Mouse (Mus musculus) embryo, embryonic 9.5 days (tissue): ENCODE measurements around the gene Islr.

Experiments
- DNase-seq: peaks from one replicate; pipeline ENCODE4 v3.0.0-alpha.2; 2017; ENCODE audit errors: extremely low spot score

The Islr gene

GRCm38 (mm10) chr9:58153095-58153494, 51.0 kb downstream of the Islr start:
- DNase-seq: no peak

DNA sequence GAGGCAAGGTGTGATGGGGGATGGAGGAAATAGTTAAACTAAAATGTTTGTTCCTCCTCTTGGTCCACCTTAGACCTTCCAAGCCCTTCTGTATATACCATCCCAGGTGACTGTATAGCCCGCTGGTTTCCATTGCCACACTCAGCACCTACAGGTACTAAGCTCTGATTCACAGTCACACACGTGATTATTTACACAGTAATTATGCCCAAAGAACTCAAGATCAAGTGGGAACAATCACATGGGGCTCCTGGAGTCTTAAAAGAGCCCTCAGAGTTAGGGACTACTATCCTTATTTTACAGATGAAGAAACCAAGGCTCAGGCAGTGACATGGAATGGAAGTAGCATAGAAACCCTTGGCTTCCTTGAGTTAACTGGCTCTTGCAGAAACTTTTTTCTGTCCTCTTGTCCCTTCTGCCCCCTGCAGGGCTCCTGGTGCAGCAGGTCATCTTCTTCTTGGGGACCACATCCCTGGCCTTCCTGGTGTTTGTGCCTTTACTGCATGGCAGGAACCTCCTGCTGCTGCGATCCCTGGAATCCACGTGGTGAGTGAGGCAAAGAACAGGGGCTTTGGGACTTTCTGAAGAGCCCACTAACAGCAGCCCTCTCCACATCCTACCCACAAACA, 53.3 kb downstream of the Islr start:
- DNase-seq: no peak

GRCm38 (mm10) chr9:58148806-58149205, 55.3 kb downstream of the Islr start:
- no peak for DNase-seq

DNA sequence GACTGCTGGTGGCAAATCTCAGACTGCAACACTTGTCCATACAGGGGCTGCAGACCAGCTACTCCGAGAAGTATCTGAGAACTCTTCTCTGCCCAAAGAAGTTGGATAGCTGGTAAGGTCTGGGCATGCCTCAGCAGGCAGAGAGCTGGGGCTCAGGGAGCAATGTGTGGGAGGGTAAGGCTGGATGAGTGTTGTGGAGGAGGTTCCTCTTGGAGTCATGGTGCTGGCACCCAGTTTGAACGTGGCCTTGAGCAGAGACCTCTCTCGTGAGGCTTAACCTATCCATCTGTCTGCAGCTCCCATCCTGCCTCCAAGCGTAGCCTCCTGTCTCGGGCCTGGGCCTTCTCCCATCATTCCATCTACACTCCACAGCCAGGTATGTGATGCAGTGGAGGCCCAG, 58.7 kb downstream of the Islr start:
- no peak for DNase-seq

DNA sequence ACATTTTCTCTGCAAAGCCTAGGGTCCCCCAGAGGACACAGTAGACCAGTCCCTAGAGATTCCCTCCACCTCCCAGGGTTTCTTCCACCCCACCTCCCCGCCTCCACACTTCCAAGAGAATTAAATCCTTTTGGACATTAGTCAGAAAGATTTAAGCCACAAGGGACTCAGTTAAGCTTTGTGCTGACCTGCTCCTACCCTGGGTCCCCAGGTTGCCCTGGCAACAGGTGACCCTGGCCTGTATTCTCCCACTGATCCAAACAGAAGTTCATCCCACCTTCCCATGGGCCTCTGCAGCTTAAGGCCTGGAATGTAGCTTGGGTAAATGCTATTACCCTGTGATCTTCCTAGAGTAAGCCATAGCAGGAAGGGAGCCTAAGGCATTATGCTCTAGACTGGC, 59.4 kb downstream of the Islr start:
- peak; percentile 52 for DNase-seq

DNA sequence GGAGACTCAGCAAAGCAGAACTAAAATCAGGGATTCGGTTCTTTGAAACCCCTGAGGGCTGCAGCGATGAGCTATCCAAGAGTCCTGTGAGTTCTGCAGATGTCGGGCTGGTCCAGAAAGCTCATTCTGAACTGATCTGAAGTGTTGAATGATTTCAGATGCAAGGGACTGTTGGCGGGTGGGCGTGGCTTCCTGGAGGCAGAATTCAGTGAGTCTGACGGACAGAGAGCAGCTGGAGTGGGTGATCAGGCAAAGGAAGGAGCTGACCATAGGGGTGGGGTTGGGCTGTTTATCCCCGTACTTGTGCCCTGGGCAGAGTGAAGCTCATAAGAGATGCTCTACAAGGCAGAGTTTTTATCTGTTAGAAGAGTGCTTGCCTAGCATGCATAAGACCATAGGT, 60.7 kb downstream of the Islr start:
- no peak for DNase-seq

DNA sequence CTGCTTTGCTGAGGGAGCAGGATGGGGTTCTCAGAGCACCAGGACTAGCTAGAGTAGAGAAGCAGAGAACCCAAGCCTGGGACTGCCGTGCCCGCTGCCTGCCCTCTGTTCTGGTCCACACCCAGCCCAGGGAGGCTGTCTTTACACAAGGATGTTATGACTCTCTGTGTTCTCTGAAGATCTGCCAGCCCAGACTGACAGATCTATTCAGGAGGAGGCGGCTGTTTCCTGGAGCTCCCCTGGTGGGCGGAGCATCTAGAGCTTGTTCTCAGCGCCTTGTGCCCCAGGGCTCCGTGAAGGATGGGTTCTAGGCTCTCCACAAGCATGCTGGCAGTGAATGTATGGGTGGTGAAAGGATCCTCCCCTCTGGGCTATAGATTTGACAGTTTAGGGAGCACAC, 64.2 kb downstream of the Islr start:
- DNase-seq: no peak

DNA sequence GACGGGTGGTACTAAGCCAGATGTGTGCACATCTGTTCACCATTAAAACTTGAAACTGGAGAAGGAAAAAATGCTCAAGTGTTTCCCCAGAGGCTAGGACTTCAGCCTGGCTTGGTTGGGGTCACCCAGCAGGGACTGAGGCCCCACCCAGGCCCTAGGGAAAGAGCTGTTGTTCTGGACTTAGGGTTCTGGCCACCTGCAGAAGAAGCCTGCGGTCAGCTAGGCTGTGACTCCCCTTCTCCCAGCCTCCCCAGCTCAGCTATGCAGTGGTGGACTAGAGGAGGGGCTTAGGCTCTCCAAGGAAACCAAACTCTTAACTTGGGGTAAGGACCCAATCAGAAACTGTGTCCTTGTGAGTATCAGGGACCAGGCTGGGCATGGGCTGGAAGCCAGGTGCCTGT, 68.2 kb downstream of the Islr start:
- no peak for DNase-seq

DNA sequence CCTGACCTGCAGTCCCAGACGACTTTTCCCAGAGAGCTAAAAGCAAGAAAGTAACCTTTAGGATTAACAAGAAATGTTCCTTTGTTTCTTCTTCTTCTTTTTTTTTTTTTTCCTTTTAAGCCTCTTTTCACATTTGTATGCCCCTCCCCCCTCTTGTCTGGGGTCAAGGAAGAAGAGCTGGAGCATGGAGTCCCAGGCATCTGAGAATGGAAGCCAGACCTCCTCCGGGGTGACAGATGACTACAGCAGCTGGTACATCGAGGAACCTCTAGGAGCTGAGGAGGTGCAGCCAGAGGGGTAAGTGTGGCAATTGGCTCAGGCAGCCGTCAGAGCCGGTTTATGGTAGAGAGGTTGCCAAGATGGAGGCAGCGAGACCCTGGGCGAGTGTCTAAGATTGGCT, 69.2 kb downstream of the Islr start:
- DNase-seq: peak; percentile 27

DNA sequence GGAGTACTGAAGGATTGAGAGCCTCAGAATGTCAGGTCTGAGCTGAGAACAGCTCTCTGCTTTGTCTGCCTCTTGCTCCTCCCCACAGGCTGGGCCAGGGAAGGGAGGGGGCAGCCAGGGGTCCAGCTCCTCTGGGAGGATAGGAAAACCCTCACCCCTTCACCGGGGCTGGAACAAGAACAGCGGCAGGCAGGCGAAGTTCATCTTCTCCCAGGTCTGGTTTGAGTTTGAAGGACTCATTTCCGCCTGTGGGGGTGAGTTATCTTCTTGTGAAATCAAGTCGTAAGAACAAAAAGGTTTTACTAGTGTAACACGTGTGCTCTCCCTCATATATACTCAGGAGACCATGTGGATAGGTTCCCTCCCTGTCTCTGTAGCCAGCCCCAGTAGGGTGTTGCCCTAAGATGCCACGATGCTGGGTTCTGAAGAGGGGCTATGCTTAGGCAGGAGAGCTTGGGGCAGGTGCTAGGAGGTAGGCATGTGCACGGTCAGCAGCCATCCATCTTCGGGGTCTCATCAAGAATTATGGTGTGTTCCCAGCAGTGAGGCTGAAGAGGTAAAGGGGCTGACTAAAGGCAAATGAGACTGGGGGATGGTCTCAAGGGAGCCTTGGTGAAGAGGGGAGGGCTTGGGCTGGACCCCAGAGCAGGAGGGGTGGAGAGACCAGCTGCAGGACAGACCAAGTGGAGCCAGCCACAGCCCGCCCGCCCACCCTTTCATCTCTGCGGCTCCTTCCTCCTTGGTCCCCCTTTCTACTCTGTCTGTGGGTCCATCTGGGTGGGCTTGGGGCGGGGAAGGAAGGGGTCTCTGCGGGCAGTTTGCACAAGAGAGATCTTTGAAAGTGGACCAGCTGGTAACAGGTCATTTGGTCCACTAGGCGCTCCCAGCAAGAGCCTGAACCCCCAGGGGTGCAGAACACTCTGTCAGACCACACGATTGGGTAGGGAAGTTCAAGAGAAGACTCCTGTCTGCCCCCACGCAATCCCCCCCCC, 69.9 kb downstream of the Islr start:
- DNase-seq: peak; percentile 70

DNA sequence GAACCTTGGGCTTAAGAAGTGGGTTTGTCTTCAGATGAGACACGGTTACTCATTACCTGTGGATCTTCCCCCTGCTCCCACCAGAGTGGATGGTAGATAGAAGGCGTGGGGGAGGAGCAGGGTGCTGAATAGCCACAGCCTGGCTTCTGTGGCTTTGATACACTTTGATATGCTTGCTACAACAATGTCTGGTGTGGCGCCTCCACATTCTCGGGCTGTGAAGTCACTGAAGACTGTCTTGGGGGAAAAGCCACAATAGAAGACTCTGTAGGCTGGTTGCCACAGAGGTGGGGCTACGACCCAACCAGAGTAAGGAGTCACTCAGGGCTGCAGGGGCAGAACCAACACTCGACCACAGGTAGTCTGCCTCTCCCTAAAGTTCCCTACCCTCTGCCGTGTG, 72.4 kb downstream of the Islr start:
- no peak for DNase-seq

DNA sequence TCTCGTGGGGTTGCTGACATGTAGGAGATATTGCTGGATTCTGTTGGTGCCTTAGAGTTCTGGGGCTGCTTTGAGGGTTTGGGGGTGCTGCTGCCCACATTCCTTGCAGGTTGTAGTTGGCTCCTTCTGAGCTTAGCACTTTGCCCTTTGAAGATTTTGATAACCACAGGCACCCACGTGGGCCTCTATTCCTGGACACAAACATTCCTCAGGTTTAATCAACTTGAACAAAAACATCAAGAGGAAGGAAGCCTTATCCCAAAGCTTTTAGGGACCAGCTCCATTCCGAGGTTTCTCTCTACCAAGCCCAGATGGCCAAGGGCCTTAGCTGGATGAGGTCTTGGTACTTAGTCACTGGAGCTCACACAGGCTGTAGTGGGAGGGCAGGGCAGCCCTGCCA, 73.2 kb downstream of the Islr start:
- no peak for DNase-seq

DNA sequence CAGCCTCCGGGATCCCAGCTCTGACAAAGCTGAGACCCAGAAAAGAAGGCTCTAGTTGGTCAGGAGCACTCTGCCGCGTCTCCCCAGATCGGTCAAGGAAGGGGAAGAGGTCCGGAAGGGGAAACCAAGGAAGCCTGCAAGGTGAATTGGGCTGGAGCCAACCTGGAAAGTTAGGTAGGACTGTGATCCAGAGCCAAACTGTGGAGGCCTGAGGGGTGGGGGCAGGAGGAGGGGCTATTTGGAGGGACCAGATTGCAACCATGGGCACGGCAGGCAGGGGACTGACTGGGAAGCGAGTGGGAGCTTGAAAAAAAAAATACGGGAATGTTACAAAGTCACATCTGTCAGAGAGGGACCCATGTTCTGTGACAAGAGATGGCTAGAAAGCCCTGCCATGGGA, 74.6 kb downstream of the Islr start:
- DNase-seq: no peak

DNA sequence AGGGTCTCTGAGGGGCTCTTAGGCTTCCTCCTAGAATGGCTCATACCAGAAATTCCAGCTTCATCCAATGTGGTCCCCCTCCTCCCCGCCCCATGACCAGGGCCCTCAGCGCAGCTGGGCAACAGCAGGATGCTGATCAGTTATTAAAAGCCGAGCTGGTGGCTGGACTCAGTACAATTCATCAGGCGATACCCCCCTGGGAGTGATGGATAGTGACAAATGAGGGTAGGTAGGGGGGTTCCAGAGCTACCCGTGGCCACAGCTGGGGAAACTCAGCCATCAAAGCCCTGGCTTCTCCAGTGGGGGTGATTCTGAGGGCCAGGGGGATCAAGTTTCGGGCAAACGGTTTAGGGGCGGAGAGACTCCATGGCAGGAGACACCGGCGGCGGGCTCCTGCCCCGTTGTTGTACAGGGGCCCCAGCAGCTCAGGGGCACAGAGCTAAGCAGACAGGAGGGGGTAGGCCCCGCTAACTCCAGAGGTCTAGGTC, 75.1 kb downstream of the Islr start:
- peak; percentile 81 for DNase-seq

DNA sequence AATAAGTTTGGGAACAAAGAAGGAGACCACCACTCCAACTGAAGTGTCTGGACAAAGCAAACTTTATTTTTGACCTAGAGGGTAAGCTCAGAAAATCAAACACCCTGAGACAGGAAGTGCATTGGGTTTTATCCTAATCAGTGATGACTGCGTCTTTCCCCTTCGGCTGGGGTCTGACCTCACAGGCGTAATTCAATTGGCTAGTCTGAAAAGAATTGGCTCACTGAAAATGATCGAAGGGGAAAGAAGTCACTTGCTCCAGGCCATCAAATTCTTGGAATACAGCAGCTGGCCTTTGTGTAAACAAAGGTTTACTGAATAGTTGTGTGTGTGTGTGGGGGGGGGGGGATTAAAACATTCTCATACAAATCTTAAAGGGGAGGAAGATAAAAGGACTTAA, 78.3 kb downstream of the Islr start:
- no peak for DNase-seq

DNA sequence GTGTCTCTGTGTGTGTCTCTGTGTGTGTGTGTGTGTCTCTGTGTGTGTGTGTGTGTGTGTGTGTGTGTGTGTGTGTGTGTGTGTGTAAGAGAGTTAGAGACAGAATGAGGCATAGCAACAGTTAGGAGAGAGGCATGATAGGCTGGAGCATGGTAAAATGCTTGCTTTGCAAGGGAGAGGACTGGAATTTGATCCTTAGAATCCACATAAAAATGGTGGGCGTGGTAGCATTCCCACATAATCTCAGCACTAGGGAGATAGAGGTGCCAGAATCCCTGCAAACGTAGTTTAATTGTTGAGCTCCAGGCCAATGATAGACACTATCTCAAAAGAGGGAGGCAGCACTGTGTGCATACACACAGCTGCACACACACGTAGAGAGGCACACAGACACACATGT, 79.0 kb downstream of the Islr start:
- DNase-seq: no peak

DNA sequence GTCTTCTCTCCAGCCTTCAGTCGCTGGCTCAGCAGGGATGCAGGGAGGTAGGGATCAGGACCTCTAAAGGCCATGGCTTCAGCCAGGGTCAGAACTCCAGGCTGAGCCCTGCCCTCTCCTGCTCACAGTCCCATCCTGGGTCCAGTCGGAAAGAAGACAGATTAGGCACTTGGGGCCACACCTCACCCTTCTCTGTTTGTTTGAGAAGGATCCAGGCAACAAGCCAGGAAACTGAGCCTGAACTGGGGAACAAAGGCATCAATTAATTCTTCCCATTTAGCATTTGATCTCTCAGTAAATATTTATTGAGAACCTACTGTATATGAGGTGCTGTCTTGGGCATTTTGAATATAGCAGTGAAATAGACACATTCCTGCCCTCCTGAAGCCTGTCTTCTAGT, 85.4 kb downstream of the Islr start, which contains the start of gene Ccdc33:
Ccdc33 (minus strand) TSS at position 153 of the 400 bp plus-strand sequence.
- DNase-seq: no peak

DNA sequence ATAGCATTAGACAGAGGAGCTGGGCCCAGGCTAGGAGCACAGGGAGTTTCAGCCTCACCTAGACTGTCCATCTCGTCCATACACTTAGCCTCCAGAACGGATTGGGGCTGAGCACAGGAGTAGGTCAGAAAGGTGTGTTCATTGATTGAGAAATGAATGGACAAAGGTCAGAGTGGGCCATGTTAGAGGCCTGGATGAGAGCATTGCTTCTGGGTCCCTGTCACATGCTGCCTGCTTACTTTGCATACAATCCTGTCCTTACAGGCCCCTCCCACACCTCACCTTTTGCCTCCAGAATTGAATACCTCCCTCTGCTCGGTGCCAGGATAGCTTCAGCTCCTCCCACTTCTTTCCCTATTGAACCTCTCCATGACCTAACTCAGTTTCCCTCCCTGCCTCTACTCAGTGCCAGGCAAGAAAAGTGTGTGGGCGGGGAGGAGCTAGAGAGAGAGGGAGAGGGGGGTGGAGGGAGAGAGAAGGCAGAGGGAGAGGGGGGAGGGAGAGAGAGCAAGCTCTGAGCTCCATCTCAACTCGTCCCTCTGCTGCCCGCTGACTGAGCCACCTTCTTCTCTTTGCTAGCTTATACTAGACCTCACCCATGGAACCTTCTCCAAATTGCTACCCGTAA, 88.0 kb downstream of the Islr start:
- DNase-seq: no peak

GRCm38 (mm10) chr9:58115297-58115925, 88.7 kb downstream of the Islr start:
- no peak for DNase-seq

- no peak for DNase-seq
Observed at GRCm38 (mm10) chr9:58114019-58114418, 90.1 kb downstream of the Islr start.

DNA sequence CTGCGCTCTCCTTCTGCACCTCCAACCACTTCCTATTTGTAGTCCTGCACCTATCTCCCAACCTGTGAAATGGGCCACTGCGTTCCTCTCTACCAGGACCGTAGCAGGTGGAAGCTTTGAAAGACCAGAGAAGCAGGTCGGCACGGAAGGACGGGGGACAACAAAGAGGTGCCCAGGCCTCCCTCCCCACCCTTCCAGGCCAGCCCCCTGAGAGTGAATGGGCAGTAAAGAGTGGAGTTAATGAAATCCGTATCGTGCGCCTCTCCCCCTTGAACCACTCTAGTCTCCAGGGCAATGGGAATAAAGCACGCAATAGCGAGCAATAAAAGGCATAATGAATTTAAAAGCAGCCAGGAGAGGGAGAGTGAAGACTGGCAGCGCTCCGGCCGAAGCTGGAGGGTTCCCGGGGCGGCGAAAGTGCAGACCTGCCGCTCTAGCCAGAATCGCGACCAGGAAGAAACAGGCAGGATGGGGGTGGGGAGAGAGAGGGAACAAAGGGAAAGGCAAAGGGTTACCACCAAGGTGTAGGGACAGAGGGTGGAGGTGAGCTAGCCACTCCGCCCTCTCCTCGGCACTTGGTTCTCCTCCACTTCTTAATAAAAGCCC, 90.7 kb downstream of the Islr start:
- DNase-seq: peak; percentile 66

- DNase-seq: peak; percentile 79
Observed at GRCm38 (mm10) chr9:58112866-58113278, 91.2 kb downstream of the Islr start.
